Mouse (Mus musculus) heart, embryonic 14.5 days (tissue): ENCODE results near the gene Ppp4r1. TPM values are rescaled to one million over a fixed set of nuclear protein-coding genes. Genes with fewer than 3 reads are reported as not detected.

Source experiments
- ATAC-seq: fragments of 200-750 bp; cut with Nextera tagmentation; 2 replicates; pipeline ENCODE4 v1.8.0; 2017; ENCODE audit warnings: low read depth, moderate TSS enrichment; ENCODE audit not compliant: insufficient number of reproducible peaks, insufficient read depth, low FRiP score
- H3K27ac ChIP-seq, 2 experiments: fragments of 200-500 bp in 1 of 2; fragments of 300-500 bp in 1 of 2; sonication (generic) in 1 of 2; replicated peaks in 1 of 2; 2 replicates each; pipeline ENCODE4 v1.5.1; 2012 to 2014; ENCODE audit warnings: low read depth in 2 of 2, low read length in 2 of 2, control low read depth in 1 of 2, mild to moderate bottlenecking in 1 of 2, mixed read lengths in 1 of 2; ENCODE audit not compliant: control insufficient read depth in 1 of 2, insufficient read depth in 1 of 2
- H3K27me3 ChIP-seq: fragments of 300-500 bp; sonication (generic); 2 replicates; pipeline ENCODE4 v1.6.1; 2014; ENCODE audit warnings: mild to moderate bottlenecking, low read length, control low read depth; ENCODE audit not compliant: control insufficient read depth, insufficient read depth
- H3K36me3 ChIP-seq: fragments of 300-500 bp; sonication (generic); 2 replicates; pipeline ENCODE4 v1.6.1; 2014; ENCODE audit warnings: mild to moderate bottlenecking, control low read depth, low read length, mixed read lengths; ENCODE audit not compliant: control insufficient read depth, insufficient read depth
- H3K4me1 ChIP-seq, 2 experiments: fragments of 200-500 bp in 1 of 2; fragments of 300-500 bp in 1 of 2; sonication (generic) in 1 of 2; 2 replicates each; pipeline ENCODE4 v1.6.1; 2012 to 2014; ENCODE audit warnings: low read length in 2 of 2, control low read depth in 1 of 2, mixed read lengths in 1 of 2; ENCODE audit not compliant: control insufficient read depth in 2 of 2, insufficient read depth in 2 of 2
- H3K4me2 ChIP-seq: fragments of 300-500 bp; sonication (generic); 2 replicates; pipeline ENCODE4 v1.6.1; 2014; ENCODE audit warnings: mild to moderate bottlenecking, low read length
- H3K4me3 ChIP-seq, 2 experiments: fragments of 200-500 bp in 1 of 2; fragments of 300-500 bp in 1 of 2; sonication (generic) in 1 of 2; 2 replicates each; pipeline ENCODE4 v1.5.1; 2012 to 2014; ENCODE audit warnings: low read length in 2 of 2, mild to moderate bottlenecking in 2 of 2, control low read depth in 1 of 2, low read depth in 1 of 2, moderate library complexity in 1 of 2; ENCODE audit not compliant: control insufficient read depth in 1 of 2, insufficient read depth in 1 of 2
- H3K9ac ChIP-seq: fragments of 300-500 bp; sonication (generic); 2 replicates; pipeline ENCODE4 v1.6.1; 2014; ENCODE audit warnings: mild to moderate bottlenecking, low read length
- H3K9me3 ChIP-seq: fragments of 300-500 bp; sonication (generic); 2 replicates; pipeline ENCODE4 v1.6.1; 2016; ENCODE audit warnings: low read length, control low read depth; ENCODE audit not compliant: control insufficient read depth
- WGBS: fragments of 180-500 bp; shearing (Covaris S2); extraction: QIAGEN DNeasy Blood & Tissue Kit; methylation state at CpG from one replicate; pipeline ENCODE4 v1.1.7; 2014; 5-methylcytosine and 5-hydroxymethylcytosine counted together
- polyA plus RNA-seq: library from polyadenylated mRNA; unstranded; fragments of >200 nt; fragmentation: Nextera tagmentation; extraction: Ambion mirVana; gene quantifications from 2 replicates; pipeline ENCODE4 v1.2.1, GENCODE M21; 2014

Gene Ppp4r1
- polyA plus RNA-seq, 1 experiment from 2014 or later = 34.8 TPM

- peak overlapping the region; percentile 98 for H3K4me3 ChIP-seq
- peaks cover 6 to 29% of the 10 kb centered on the region in 2 experiments for H3K4me1 ChIP-seq
- H3K36me3 ChIP-seq = no peaks in the 10 kb centered on the region
- WGBS = under 1% methylated on average over 67 of the region's 67 CpGs
- H3K27ac ChIP-seq = peak overlapping the region; percentile 92 to 97
- peak; percentile 97 for ATAC-seq
- peak overlapping the region; percentile 98 for H3K4me2 ChIP-seq
- peak overlapping the region; percentile 95 for H3K9ac ChIP-seq
- H3K27me3 ChIP-seq = no peaks in the 10 kb centered on the region
- no peaks in the 10 kb centered on the region for H3K9me3 ChIP-seq
Observed at GRCm38 (mm10) chr17:65884691-65885397, 102.5 kb downstream of the Ppp4r1 start.

GRCm38 (mm10) chr17:65885398-65885696, 103.0 kb downstream of the Ppp4r1 start:
- H3K4me3 ChIP-seq = peak overlapping the region; percentile 77 to 98
- peaks cover 6 to 29% of the 10 kb centered on the region in 2 experiments for H3K4me1 ChIP-seq
- H3K4me2 ChIP-seq = peak overlapping the region; percentile 98
- WGBS = 0% methylated on average over 11 of the region's 11 CpGs
- H3K9me3 ChIP-seq = no peaks in the 10 kb centered on the region
- peak overlapping the region; percentile 92 to 97 for H3K27ac ChIP-seq
- H3K36me3 ChIP-seq = no peaks in the 10 kb centered on the region
- H3K27me3 ChIP-seq = no peaks in the 10 kb centered on the region
- H3K9ac ChIP-seq = peak overlapping the region; percentile 95
- no peak for ATAC-seq

GRCm38 (mm10) chr17:65885697-65886529, 103.5 kb downstream of the Ppp4r1 start, which contains the start of gene Ralbp1:
TSS of gene Ralbp1 (minus strand) at chr17:65885798.
- no peak for ATAC-seq
- Histone ChIP-seq H3K36me3 (no peaks in the 10 kb centered on the region), H3K4me2 (peak within 1 kb of the TSS; percentile 98), H3K27me3 (no peaks in the 10 kb centered on the region), H3K9me3 (no peaks in the 10 kb centered on the region), H3K9ac (peak within 1 kb of the TSS; percentile 95), H3K4me1 (peaks cover 6 to 28% of the 10 kb centered on the region in 2 experiments), H3K4me3 (peak within 1 kb of the TSS; percentile 98), H3K27ac (peak within 1 kb of the TSS; percentile 92 to 97)
- 7% methylated on average over 14 of the region's 14 CpGs for WGBS

- Histone ChIP-seq H3K27ac (peak overlapping the region; percentile 92 to 97), H3K9ac (peak overlapping the region; percentile 95), H3K4me3 (peak overlapping the region; percentile 5 to 98; a peak in 3 of 4 replicates), H3K27me3 (no peaks in the 10 kb centered on the region), H3K36me3 (no peaks in the 10 kb centered on the region), H3K9me3 (no peaks in the 10 kb centered on the region), H3K4me2 (peak overlapping the region; percentile 98), H3K4me1 (peaks cover 2 to 21% of the 10 kb centered on the region in 2 experiments)
- WGBS = 55% methylated on average over 9 of the region's 9 CpGs
- no peak for ATAC-seq
Observed at GRCm38 (mm10) chr17:65886571-65886970, 104.2 kb downstream of the Ppp4r1 start.

- Histone ChIP-seq H3K4me1 (peaks cover 2 to 9% of the 10 kb centered on the region in 2 experiments), H3K4me2 (no peak overlapping the region), H3K9ac (no peak overlapping the region), H3K36me3 (no peaks in the 10 kb centered on the region), H3K4me3 (no peak overlapping the region), H3K9me3 (no peaks in the 10 kb centered on the region), H3K27ac (no peak overlapping the region), H3K27me3 (no peaks in the 10 kb centered on the region)
- ATAC-seq = no peak
- WGBS = 80% methylated on average over 5 of the region's 5 CpGs
Observed at GRCm38 (mm10) chr17:65889476-65889875, 107.1 kb downstream of the Ppp4r1 start.

Other genes starting within 250 kb of the Ppp4r1 start
- 0.14 TPM in 1 of 2 replicates, not detected in the other for gene Tmem232, start 241.8 kb upstream of the Ppp4r1 start, polyA plus RNA-seq
- 172 and 177 TPM in 2 replicates for gene Vapa, start 169.0 kb upstream of the Ppp4r1 start, polyA plus RNA-seq
- not detected in 2 replicates for gene Txndc2, start 140.4 kb upstream of the Ppp4r1 start, polyA plus RNA-seq
- gene Rab31, start 9.8 kb upstream of the Ppp4r1 start, polyA plus RNA-seq = 31.0 and 31.8 TPM in 2 replicates
- 42.8 and 49.4 TPM in 2 replicates for gene Ralbp1, start 103.2 kb downstream of the Ppp4r1 start, polyA plus RNA-seq
- gene Twsg1, start 168.7 kb downstream of the Ppp4r1 start, polyA plus RNA-seq = 119 and 121 TPM in 2 replicates